10 mouse cellular contexts compared by ENCODE assay signal in the genomic region with DNA sequence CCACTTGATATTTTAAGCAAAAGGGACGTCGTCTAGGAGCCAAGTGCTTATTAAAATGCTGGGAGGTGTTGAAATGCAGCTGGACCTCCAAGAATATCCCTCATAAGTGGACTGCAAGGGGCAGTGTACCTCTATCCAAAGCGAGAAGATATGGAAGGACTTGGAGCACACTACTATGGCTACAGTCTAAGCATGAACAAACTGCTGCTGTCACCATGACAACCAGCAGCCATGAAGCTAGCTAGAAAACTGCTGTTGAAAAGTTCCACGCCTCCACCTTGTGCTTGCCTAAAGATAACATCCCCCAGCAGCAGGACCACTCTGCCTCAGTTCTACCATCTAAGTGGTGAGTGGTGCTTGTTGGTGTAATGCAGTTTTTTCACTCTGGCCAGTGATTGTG.
A peak's percentile ranks its signal among the peaks of the same experiment; 100 is the strongest.
DNase-seq lines count a peak whose midpoint lies in the region; ATAC-seq and TF ChIP-seq lines count a peak whose summit lies in the region.
"Had no signal": no experiment of that assay in that cellular context is flagged by ENCODE, and none has a peak within 500 bp of the region (broad histone marks: within the 10 kb centered on the region; RNA-seq: fewer than 3 reads in every experiment).

No protein-coding gene starts in this region.

- no peak overlapping the region for H3K4me3 ChIP-seq in forebrain, embryonic 14.5 days (ENCODE audit: low read depth, low read length)
- H3K4me3 ChIP-seq in forebrain, embryonic 12.5 days (replicated peaks), result no peak overlapping the region
- no peak overlapping the region for H3K4me3 ChIP-seq in heart, embryonic 14.5 days (ENCODE audit: control insufficient read depth in 1 of 2, insufficient read depth in 1 of 2, low read depth in 1 of 2, low read length in 2 of 2)
- H3K4me3 ChIP-seq in kidney, embryonic 15.5 days (replicated peaks), result no peak overlapping the region
- no peak overlapping the region for H3K4me3 ChIP-seq in cerebellum, adult 2 months (replicated peaks; ENCODE audit: insufficient read depth, low read depth, low read length)
- H3K4me3 ChIP-seq in intestine, embryonic 15.5 days (replicated peaks), result no peak overlapping the region

- no peaks in the 10 kb centered on the region for H3K36me3 ChIP-seq in forebrain, embryonic 14.5 days (ENCODE audit: control insufficient read depth, insufficient read depth, low read length)
- no peaks in the 10 kb centered on the region for H3K36me3 ChIP-seq in forebrain, embryonic 12.5 days (replicated peaks)
- no peaks in the 10 kb centered on the region for H3K36me3 ChIP-seq in heart, embryonic 14.5 days (ENCODE audit: control insufficient read depth, insufficient read depth, low read length)
- H3K36me3 ChIP-seq in kidney, embryonic 15.5 days, result no peaks in the 10 kb centered on the region
- H3K36me3 ChIP-seq in intestine, embryonic 15.5 days, result no peaks in the 10 kb centered on the region

- DNase-seq in forebrain, embryonic 14.5 days (ENCODE audit: low spot score), result peak; percentile 31
- peak; percentile 31 for DNase-seq in R1 (ENCODE audit: low read depth, low spot score)
- peak; percentile 13 for DNase-seq in mesoderm, embryonic 11.5 days (ENCODE audit: low read depth, low spot score)
- no peak for DNase-seq in cerebellum, adult 2 months
- DNase-seq: cerebellum, postnatal 14 days; gastrocnemius, postnatal 36 days had no signal

- no peak for ATAC-seq in forebrain, embryonic 14.5 days
- no peak for ATAC-seq in forebrain, embryonic 12.5 days (ENCODE audit: low FRiP score)
- peak; percentile 92 for ATAC-seq in heart, embryonic 14.5 days (ENCODE audit: insufficient number of reproducible peaks, insufficient read depth, low FRiP score, low read depth)
- no peak for ATAC-seq in kidney, embryonic 15.5 days (replicated peaks; ENCODE audit: low FRiP score)
- no peak for ATAC-seq in intestine, embryonic 15.5 days

- H3K9me3 ChIP-seq in forebrain, embryonic 14.5 days (replicated peaks; ENCODE audit: control insufficient read depth, low read length), result no peaks in the 10 kb centered on the region
- H3K9me3 ChIP-seq in forebrain, embryonic 12.5 days, result no peaks in the 10 kb centered on the region
- no peaks in the 10 kb centered on the region for H3K9me3 ChIP-seq in heart, embryonic 14.5 days (ENCODE audit: control insufficient read depth, low read length)
- no peaks in the 10 kb centered on the region for H3K9me3 ChIP-seq in kidney, embryonic 15.5 days (replicated peaks)
- H3K9me3 ChIP-seq in intestine, embryonic 15.5 days, result no peaks in the 10 kb centered on the region

- TF ChIP-seq POLR2A in cerebellum, adult 2 months (IDR thresholded peaks at IDR 0.05; ENCODE audit: borderline replicate concordance, insufficient read depth, low read length), result no peak

- H3K9ac ChIP-seq in forebrain, embryonic 14.5 days (ENCODE audit: low read length), result no peak overlapping the region
- H3K9ac ChIP-seq in forebrain, embryonic 12.5 days, result no peak overlapping the region
- no peak overlapping the region for H3K9ac ChIP-seq in heart, embryonic 14.5 days (ENCODE audit: low read length)
- no peak overlapping the region for H3K9ac ChIP-seq in kidney, embryonic 15.5 days
- H3K9ac ChIP-seq in intestine, embryonic 15.5 days, result no peak overlapping the region

- no peaks in the 10 kb centered on the region for H3K27me3 ChIP-seq in forebrain, embryonic 14.5 days (replicated peaks; ENCODE audit: control insufficient read depth, insufficient read depth, low read length)
- H3K27me3 ChIP-seq in forebrain, embryonic 12.5 days, result no peaks in the 10 kb centered on the region
- H3K27me3 ChIP-seq in heart, embryonic 14.5 days (ENCODE audit: control insufficient read depth, insufficient read depth, low read length), result no peaks in the 10 kb centered on the region
- no peaks in the 10 kb centered on the region for H3K27me3 ChIP-seq in kidney, embryonic 15.5 days
- no peaks in the 10 kb centered on the region for H3K27me3 ChIP-seq in cerebellum, adult 2 months (ENCODE audit: control insufficient read depth, insufficient read depth, low read length)
- H3K27me3 ChIP-seq in intestine, embryonic 15.5 days (replicated peaks), result no peaks in the 10 kb centered on the region

- TF ChIP-seq CTCF in cerebellum, adult 2 months (IDR thresholded peaks at IDR 0.05; ENCODE audit: borderline replicate concordance, insufficient read depth, low read depth, low read length), result no peak

- H3K4me2 ChIP-seq in forebrain, embryonic 14.5 days (ENCODE audit: low read length), result no peak overlapping the region
- no peak overlapping the region for H3K4me2 ChIP-seq in forebrain, embryonic 12.5 days
- no peak overlapping the region for H3K4me2 ChIP-seq in heart, embryonic 14.5 days (ENCODE audit: low read length)
- H3K4me2 ChIP-seq in kidney, embryonic 15.5 days, result no peak overlapping the region
- no peak overlapping the region for H3K4me2 ChIP-seq in intestine, embryonic 15.5 days (replicated peaks)

- no peak overlapping the region for H3K27ac ChIP-seq in forebrain, embryonic 14.5 days (ENCODE audit: low read depth, low read length)
- H3K27ac ChIP-seq in forebrain, embryonic 12.5 days, result no peak overlapping the region
- H3K27ac ChIP-seq in heart, embryonic 14.5 days (replicated peaks in 1 of 2; ENCODE audit: control insufficient read depth in 1 of 2, insufficient read depth in 1 of 2, low read depth in 2 of 2, low read length in 2 of 2), result peak overlapping the region in 1 of 2 experiments; percentile 24; a peak in 1 of 4 replicates
- no peak overlapping the region for H3K27ac ChIP-seq in kidney, embryonic 15.5 days
- H3K27ac ChIP-seq in cerebellum, adult 2 months (ENCODE audit: insufficient read depth, low read length), result no peak overlapping the region
- H3K27ac ChIP-seq in intestine, embryonic 15.5 days, result no peak overlapping the region

- WGBS in forebrain, embryonic 14.5 days, result 65% methylated on average over 4 of the region's 4 CpGs
- WGBS in forebrain, embryonic 12.5 days, result 67% methylated on average over 4 of the region's 4 CpGs
- 16% methylated on average over 4 of the region's 4 CpGs for WGBS in heart, embryonic 14.5 days
- WGBS in kidney, embryonic 15.5 days, result 68% methylated on average over 4 of the region's 4 CpGs
- 39% methylated on average over 4 of the region's 4 CpGs for WGBS in cerebellum, adult 2 months
- WGBS in intestine, embryonic 15.5 days, result 53% methylated on average over 4 of the region's 4 CpGs

- no peaks in the 10 kb centered on the region for H3K4me1 ChIP-seq in forebrain, embryonic 14.5 days (ENCODE audit: control insufficient read depth, insufficient read depth, low read length)
- no peaks in the 10 kb centered on the region for H3K4me1 ChIP-seq in forebrain, embryonic 12.5 days
- H3K4me1 ChIP-seq in heart, embryonic 14.5 days (ENCODE audit: control insufficient read depth in 2 of 2, insufficient read depth in 2 of 2, low read length in 2 of 2), result peaks cover 2 to 12% of the 10 kb centered on the region in 2 experiments; a peak in 3 of 4 replicates
- H3K4me1 ChIP-seq in kidney, embryonic 15.5 days, result no peaks in the 10 kb centered on the region
- no peaks in the 10 kb centered on the region for H3K4me1 ChIP-seq in cerebellum, adult 2 months (ENCODE audit: control insufficient read depth, insufficient read depth, low read length)
- no peaks in the 10 kb centered on the region for H3K4me1 ChIP-seq in intestine, embryonic 15.5 days (replicated peaks)

Comparison
In these comparisons a context has a peak if more than half of its experiments do, and no peak if none do; other contexts are left out.
1. DNase-seq: peak in forebrain, embryonic 14.5 days (single experiment), R1 (single experiment) and mesoderm, embryonic 11.5 days (single experiment); none in cerebellum, adult 2 months (0 of 2).